Mouse (Mus musculus): ENCODE measurements around the gene Mustn1. TPM values are rescaled to one million over a fixed set of nuclear protein-coding genes. Genes with fewer than 3 reads are reported as not detected.
A peak's percentile ranks its signal among the peaks of the same experiment; 100 is the strongest.

Mustn1 gene
- total RNA-seq (2017), result 0.78 TPM in 1 of 2 replicates, not detected in the other

DNA sequence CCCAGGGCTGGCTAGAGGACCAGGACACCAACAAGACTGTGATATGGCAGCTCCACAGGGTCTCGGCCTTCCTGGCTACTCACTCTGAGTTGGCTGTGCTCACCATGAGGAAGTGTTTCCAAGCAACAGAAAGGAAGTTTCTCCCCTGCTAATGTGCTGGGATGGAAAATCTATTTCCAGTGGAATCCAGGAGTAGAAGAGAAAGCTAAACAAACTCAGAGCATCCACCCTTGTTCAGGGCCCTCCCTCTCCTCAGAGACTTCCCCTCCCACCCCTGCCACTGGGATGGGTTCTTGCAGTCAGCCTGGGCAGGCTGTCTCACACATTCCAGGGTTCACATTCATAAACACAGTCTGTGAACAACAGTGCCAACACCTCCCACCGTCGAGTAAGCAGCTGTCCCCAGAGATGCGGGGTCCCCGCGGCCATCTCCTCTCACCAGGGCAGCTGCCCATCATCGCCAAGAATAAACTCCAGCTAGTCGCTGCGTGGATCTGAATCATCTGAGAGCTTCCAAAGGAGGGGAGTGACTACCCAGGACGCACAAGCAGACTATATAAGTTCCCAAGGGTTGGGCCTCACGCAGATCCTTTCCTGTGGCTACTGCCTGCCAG is at the start of gene Mustn1:
Mustn1 (plus strand) TSS at position 243 of the 614 bp plus-strand sequence.
- ATAC-seq (replicated peaks; ENCODE audit: low read depth, poor library complexity, severe bottlenecking), result no peak

GRCm38 (mm10) chr14:30837416-30837996 is 41.5 kb upstream of the Mustn1 start:
- no peak for ATAC-seq (replicated peaks; ENCODE audit: low read depth, poor library complexity, severe bottlenecking)

DNA sequence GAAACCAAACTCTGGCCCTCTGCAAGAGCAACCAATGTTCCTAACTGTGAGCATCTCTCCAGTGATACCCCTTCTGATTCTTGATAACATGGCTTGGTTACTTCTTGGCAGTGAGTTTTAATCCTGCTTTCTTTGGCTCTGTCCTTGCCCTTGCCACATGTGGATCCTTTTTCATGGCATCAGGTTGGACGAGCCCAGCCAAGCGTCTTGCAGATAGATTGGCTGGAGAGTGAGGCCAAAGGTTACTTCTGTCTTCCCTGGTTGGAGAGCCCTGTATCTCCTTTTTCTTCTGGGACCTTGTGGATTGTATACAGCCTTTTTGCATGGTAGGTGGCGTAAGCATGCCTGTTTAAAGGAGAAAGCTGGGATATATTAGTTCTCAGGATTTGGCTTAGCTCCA is 35.3 kb upstream of the Mustn1 start:
- ATAC-seq (replicated peaks; ENCODE audit: low read depth, poor library complexity, severe bottlenecking), result no peak

GRCm38 (mm10) chr14:30850504-30850903 is 28.5 kb upstream of the Mustn1 start:
- no peak for ATAC-seq (replicated peaks; ENCODE audit: low read depth, poor library complexity, severe bottlenecking)

DNA sequence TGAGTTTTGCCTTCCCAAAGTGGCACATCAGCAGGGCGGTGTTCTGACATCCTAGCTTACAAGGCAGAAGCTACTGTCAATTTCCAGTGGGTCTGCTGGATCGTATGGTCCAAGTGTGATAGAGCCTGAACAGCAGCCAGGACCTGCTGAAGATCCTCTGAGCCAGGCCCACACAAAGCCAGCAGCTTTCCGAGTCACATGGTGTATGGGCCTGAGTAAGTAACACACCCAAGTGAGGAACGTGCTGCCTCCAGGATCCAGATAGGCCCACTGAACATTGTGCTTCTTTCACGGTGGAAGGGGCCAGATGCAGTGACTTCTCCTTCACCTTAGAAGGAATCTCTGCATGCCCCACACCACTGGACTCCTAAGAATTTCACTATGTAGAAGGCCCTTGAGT is 26.7 kb upstream of the Mustn1 start:
- ATAC-seq (replicated peaks; ENCODE audit: low read depth, poor library complexity, severe bottlenecking), result no peak

DNA sequence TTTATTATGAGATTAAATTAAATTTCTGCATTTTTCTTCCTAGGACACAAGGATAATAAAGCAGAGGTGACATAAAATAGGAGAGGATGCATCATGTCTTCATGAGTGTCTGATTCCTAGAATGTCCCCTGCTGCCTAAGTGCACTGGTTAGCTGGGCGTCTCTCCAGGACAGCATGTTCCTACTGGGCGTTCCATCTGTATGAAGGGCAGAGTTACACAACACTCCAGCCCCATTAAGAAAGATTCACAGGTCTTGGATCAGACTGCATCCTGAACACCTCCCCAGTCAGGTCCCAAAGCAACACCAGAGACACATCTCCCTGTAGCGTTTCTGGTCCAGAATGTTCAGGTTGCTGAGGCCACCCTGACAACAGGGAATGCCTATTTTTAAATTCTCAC is 23.7 kb upstream of the Mustn1 start:
- ATAC-seq (replicated peaks; ENCODE audit: low read depth, poor library complexity, severe bottlenecking), result no peak

- no peak for ATAC-seq (replicated peaks; ENCODE audit: low read depth, poor library complexity, severe bottlenecking)
Observed at GRCm38 (mm10) chr14:30856885-30857507, 22.0 kb upstream of the Mustn1 start.

- peak; percentile 62; the same call in 1 of the 2 replicates for ATAC-seq (replicated peaks; ENCODE audit: low read depth, poor library complexity, severe bottlenecking)
Observed at GRCm38 (mm10) chr14:30857990-30858389, 21.0 kb upstream of the Mustn1 start.

- ATAC-seq (replicated peaks; ENCODE audit: low read depth, poor library complexity, severe bottlenecking), result no peak
Observed at GRCm38 (mm10) chr14:30861421-30862125, 17.4 kb upstream of the Mustn1 start.

DNA sequence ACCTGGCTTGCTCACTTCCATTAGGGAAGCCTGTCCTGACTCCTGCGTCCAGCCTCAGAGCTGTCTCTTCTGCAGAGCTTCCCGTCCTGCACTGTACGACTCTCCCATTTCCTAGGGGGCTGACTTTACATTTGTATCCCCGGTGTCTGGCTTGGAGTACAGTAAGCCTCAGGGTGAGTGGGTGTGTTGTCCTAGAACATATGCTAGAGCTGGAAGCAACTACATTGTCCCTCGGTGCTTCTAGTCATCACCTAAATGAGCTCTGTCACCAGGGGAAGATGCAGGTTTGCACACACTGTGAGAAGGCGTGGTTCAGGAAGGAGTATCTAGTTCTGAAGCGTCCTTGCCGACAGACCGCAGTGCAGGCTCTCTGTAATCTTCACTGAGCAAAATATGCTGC is 16.6 kb upstream of the Mustn1 start:
- ATAC-seq (replicated peaks; ENCODE audit: low read depth, poor library complexity, severe bottlenecking), result no peak

DNA sequence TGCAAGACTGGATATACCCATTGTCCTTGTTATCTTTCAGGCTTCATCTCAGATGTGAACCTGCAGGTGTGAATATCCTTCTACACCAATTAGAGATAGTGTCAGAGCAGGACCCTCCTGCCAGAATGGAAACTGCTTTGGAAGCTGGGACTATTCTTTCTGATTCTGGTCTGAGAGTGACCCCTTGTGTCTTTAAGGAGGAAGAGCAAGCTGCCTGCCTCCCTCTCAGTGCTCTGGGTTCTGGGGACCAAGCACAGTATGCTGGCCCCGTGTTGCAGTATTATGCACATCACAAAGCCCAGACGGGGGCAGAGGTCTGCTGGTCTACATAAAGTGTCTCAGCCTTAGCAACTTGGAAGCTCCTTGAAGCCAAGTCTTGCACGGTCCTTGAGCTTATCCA is 13.7 kb upstream of the Mustn1 start:
- ATAC-seq (replicated peaks; ENCODE audit: low read depth, poor library complexity, severe bottlenecking), result no peak

- ATAC-seq (replicated peaks; ENCODE audit: low read depth, poor library complexity, severe bottlenecking), result peak; percentile 84
Observed at GRCm38 (mm10) chr14:30867042-30867441, 12.0 kb upstream of the Mustn1 start.

DNA sequence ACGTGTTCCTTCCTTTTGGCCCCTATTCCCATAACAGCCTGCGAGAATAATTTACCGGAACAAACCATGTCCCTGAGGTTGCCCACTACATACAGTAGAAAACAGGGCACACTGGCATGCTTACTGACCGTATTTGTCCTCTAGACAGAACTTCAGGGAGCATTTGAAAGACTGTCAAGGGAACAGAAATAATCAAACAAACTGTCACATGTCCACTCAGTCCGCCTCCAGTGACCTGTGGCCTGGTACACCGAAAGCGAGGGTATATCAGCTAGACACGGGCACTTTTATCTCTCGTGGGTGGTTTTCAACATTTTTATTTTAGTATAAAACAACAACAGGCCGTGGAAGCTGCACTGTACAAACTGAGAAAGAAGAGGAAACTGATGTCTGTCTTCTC is 10.2 kb upstream of the Mustn1 start:
- no peak for ATAC-seq (replicated peaks; ENCODE audit: low read depth, poor library complexity, severe bottlenecking)

DNA sequence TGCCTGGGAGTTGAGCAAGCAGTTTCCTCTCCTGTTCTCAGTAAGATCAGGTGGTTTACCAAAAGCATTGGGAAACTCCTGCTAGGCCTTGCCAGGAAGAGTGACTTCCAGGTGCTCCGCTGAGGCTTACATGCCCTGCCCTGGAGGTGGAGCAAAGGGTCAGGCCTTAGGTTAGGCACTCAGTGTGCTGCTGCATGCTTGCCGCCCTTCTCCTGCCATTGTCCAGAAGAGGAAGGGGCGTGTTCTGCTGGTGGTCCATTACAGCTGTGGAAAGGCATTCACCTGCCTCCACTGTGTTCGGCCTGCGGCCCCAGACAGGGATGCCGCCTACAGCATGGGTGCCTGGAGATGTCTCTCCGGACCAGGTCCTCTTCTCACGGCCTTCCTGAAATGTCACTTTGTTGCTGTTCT is 9.6 kb upstream of the Mustn1 start:
- no peak for ATAC-seq (replicated peaks; ENCODE audit: low read depth, poor library complexity, severe bottlenecking)

- peak; percentile 25; the same call in 1 of the 2 replicates for ATAC-seq (replicated peaks; ENCODE audit: low read depth, poor library complexity, severe bottlenecking)
Observed at GRCm38 (mm10) chr14:30870206-30871147, 8.5 kb upstream of the Mustn1 start.

- ATAC-seq (replicated peaks; ENCODE audit: low read depth, poor library complexity, severe bottlenecking), result no peak
Observed at GRCm38 (mm10) chr14:30874095-30874700, 4.8 kb upstream of the Mustn1 start.

GRCm38 (mm10) chr14:30875130-30875865 is 3.7 kb upstream of the Mustn1 start:
- peak; percentile 34; the same call in 1 of the 2 replicates for ATAC-seq (replicated peaks; ENCODE audit: low read depth, poor library complexity, severe bottlenecking)

GRCm38 (mm10) chr14:30875955-30876354 is 3.0 kb upstream of the Mustn1 start:
- no peak for ATAC-seq (replicated peaks; ENCODE audit: low read depth, poor library complexity, severe bottlenecking)

DNA sequence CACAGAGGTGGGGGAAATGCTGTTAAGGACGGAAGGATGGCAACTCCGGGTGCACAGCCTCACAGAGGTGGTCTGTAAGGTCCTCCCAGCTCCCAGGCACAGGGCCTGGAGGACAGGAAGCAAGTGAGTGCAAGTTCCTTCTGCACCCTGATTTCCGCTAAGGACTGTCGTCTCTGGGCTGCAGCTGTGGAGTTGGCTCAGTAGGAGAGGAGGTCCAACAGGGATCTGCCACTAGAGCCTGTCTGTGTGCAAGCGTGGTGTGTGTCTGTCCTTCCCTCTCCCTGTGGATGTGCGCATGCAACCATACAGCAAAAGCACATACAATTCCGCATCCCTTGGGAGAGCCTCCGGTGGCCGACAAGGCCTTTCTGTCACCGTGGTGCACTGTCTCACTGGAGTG is 2.5 kb upstream of the Mustn1 start:
- no peak for ATAC-seq (replicated peaks; ENCODE audit: low read depth, poor library complexity, severe bottlenecking)
